Mouse (Mus musculus) cerebellum, adult 2 months (tissue): ENCODE data around the gene Cd3d. TPM values are rescaled to one million over a fixed set of nuclear protein-coding genes. Genes with fewer than 3 reads are reported as not detected.

Source experiments
- DNase-seq, 2 experiments: peaks; one replicate each; pipeline ENCODE4 v3.0.0; 2021
- H3K27ac ChIP-seq: fragments of 200-500 bp; 2 replicates; pipeline ENCODE4 v1.5.1; 2012; ENCODE audit warnings: low read length, control low read depth, inconsistent platforms; ENCODE audit not compliant: insufficient read depth
- H3K27me3 ChIP-seq: fragments of 200-500 bp; 2 replicates; pipeline ENCODE4 v1.6.1; 2012; ENCODE audit warnings: inconsistent platforms, mild to moderate bottlenecking, low read length, moderate library complexity; ENCODE audit not compliant: control insufficient read depth, insufficient read depth
- H3K4me1 ChIP-seq: fragments of 200-500 bp; 2 replicates; pipeline ENCODE4 v1.6.1; 2011; ENCODE audit warnings: low read length; ENCODE audit not compliant: control insufficient read depth, insufficient read depth
- H3K4me3 ChIP-seq: fragments of 200-500 bp; replicated peaks from 2 replicates; pipeline ENCODE3; 2011; ENCODE audit warnings: mild to moderate bottlenecking, low read depth, low read length, control low read depth; ENCODE audit not compliant: insufficient read depth
- CTCF ChIP-seq: fragments of 200-500 bp; IDR thresholded peaks from 2 replicates; pipeline ENCODE4 v1.5.1; 2011; ENCODE audit warnings: low read depth, mild to moderate bottlenecking, control low read depth, low read length, moderate library complexity, borderline replicate concordance; ENCODE audit not compliant: insufficient read depth
- POLR2A ChIP-seq: fragments of 200-500 bp; IDR thresholded peaks from 2 replicates; pipeline ENCODE4 v1.6.1; 2011; ENCODE audit warnings: low read length, control low read depth, borderline replicate concordance; ENCODE audit not compliant: insufficient read depth
- WGBS: fragments of 180-500 bp; shearing (Covaris S2); methylation state at CpG from one replicate; pipeline ENCODE4 v1.1.7; 2018; 5-methylcytosine and 5-hydroxymethylcytosine counted together
- polyA plus RNA-seq: library from polyadenylated mRNA; depleted of rRNA; stranded (reverse); fragments of >200 nt; gene quantifications from 2 replicates; pipeline ENCODE4 v1.2.3, GENCODE M21; 2012

Cd3d gene
- polyA plus RNA-seq, 1 experiment, result 0.08 TPM

- Histone ChIP-seq H3K27me3 (no peaks in the 10 kb centered on the region), H3K4me1 (peaks cover 12% of the 10 kb centered on the region), H3K27ac (no peak overlapping the region), H3K4me3 (no peak overlapping the region)
- 97% methylated on average over 7 of the region's 7 CpGs for WGBS
- no peak for DNase-seq
- TF ChIP-seq CTCF (no peak), POLR2A (no peak)
These were observed 15.0 kb downstream of the Cd3d start for GRCm38 (mm10) chr9:44996590-44996989.

DNA sequence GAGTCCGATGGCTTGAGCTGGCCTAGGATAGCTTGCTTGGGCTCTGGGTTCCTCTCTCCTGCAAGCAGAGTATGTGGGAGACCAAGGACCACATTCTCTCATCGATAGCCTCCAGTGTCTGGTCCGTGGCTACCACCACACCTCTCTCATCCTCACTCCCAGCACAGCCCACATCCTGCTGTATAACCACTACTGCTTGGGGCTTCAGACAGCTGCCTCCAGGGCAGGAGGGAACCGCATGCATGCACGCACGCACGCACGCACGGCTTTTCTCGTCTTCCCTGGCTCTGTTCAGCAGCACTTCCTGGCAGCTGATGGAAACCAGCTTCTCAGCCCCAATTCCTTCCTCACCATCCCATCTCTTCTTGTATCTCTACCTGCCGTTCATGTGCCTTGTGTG, 16.6 kb downstream of the Cd3d start:
- Histone ChIP-seq H3K4me1 (peaks cover 12% of the 10 kb centered on the region), H3K27me3 (no peaks in the 10 kb centered on the region), H3K27ac (no peak overlapping the region), H3K4me3 (no peak overlapping the region)
- TF ChIP-seq POLR2A (no peak), CTCF (no peak)
- 82% methylated on average over 11 of the region's 11 CpGs for WGBS
- DNase-seq, result no peak

- peaks cover 12% of the 10 kb centered on the region for H3K4me1 ChIP-seq
- no peak overlapping the region for H3K4me3 ChIP-seq
- H3K27ac ChIP-seq, result no peak overlapping the region
- no peaks in the 10 kb centered on the region for H3K27me3 ChIP-seq
- TF ChIP-seq POLR2A (no peak), CTCF (no peak; the same call in 1 of the 2 replicates)
- peak; percentile 60 to 78 for DNase-seq
- WGBS, result 15% methylated on average over 6 of the region's 6 CpGs
These were observed 17.6 kb downstream of the Cd3d start for GRCm38 (mm10) chr9:44999171-44999570.

- Histone ChIP-seq H3K4me3 (no peak overlapping the region), H3K27me3 (no peaks in the 10 kb centered on the region), H3K4me1 (peaks cover 12% of the 10 kb centered on the region), H3K27ac (no peak overlapping the region)
- TF ChIP-seq CTCF, result no peak
- no peak for TF ChIP-seq POLR2A
- 65% methylated on average over 5 of the region's 5 CpGs for WGBS
- DNase-seq, result no peak
These were observed 18.2 kb downstream of the Cd3d start for GRCm38 (mm10) chr9:44999776-45000175.

GRCm38 (mm10) chr9:45000249-45000648, 18.7 kb downstream of the Cd3d start:
- Histone ChIP-seq H3K27ac (no peak overlapping the region), H3K27me3 (no peaks in the 10 kb centered on the region), H3K4me1 (peaks cover 12% of the 10 kb centered on the region), H3K4me3 (no peak overlapping the region)
- WGBS, result 87% methylated on average over 3 of the region's 3 CpGs
- TF ChIP-seq CTCF (no peak), POLR2A (no peak)
- DNase-seq, result no peak

GRCm38 (mm10) chr9:45007404-45007803, 25.8 kb downstream of the Cd3d start:
- Histone ChIP-seq H3K4me3 (no peak overlapping the region), H3K27me3 (0 out of 2 replicates have a peak, but pooled peaks cover 1% of the 10 kb centered on the region), H3K4me1 (no peaks in the 10 kb centered on the region), H3K27ac (no peak overlapping the region)
- 70% methylated on average over 12 of the region's 12 CpGs for WGBS
- TF ChIP-seq CTCF (no peak), POLR2A (no peak)
- no peak for DNase-seq

GRCm38 (mm10) chr9:45008342-45008741, 26.8 kb downstream of the Cd3d start:
- DNase-seq, result no peak
- no peak overlapping the region for H3K4me3 ChIP-seq
- no peak overlapping the region for H3K27ac ChIP-seq
- H3K4me1 ChIP-seq, result no peaks in the 10 kb centered on the region
- no peak for TF ChIP-seq CTCF
- no peak for TF ChIP-seq POLR2A
- 30% methylated on average over 4 of the region's 4 CpGs for WGBS
- H3K27me3 ChIP-seq, result 0 out of 2 replicates have a peak, but pooled peaks cover 1% of the 10 kb centered on the region

DNA sequence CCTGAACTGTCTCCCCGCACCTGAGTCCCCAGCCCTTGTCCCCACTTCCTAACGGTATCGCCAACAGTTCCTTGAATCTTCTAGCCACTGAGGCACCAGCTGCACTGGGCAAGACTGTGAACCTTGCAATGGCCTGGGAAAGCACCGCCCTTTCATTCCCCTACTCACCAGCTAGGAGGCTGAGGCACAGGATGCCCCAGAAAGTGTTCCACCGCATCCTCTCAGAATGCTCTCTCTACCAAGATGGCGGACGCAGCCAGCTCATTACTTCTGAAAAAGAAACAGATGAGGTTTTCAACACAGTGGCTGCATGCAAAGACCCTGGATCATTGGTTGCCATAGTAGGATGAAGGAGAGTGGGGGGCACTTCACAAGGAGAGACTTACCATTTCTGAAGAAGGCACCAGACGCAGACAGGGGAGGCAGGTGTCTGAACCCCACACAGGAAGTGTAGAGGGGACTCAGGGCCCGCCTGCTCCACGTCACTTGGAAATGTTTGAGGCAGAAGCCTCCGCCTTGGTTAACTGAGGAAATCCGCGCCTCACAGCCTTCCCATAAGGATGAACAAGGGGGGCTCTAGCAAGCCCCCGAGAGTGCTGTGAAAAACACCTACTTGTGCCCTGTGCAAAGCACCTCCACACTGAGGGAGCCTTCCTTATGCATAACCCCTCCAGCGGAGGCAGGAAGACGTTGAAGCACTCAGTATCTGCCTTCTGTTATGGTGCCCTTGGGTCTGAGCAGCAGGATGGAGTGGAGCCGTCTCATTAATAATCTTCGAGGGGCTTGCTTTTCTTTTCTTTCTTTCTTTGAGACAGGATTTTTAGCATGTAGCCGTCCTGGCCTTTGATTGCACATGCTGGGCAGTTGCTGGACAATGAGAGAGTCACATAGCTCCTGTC, 27.8 kb downstream of the Cd3d start, which contains the start of gene Cd3e:
Cd3e (minus strand) TSS at position 448 of the 899 bp plus-strand sequence.
- 0 out of 2 replicates have a peak, but pooled peaks cover 1% of the 10 kb centered on the region for H3K27me3 ChIP-seq
- WGBS, result 81% methylated on average over 19 of the region's 19 CpGs
- TF ChIP-seq POLR2A (no peak), CTCF (no peak)
- DNase-seq, result no peak
- H3K4me3 ChIP-seq, result no peak within 1 kb of the TSS
- no peak within 1 kb of the TSS for H3K27ac ChIP-seq
- no peaks in the 10 kb centered on the region for H3K4me1 ChIP-seq
